In the genomic region with DNA sequence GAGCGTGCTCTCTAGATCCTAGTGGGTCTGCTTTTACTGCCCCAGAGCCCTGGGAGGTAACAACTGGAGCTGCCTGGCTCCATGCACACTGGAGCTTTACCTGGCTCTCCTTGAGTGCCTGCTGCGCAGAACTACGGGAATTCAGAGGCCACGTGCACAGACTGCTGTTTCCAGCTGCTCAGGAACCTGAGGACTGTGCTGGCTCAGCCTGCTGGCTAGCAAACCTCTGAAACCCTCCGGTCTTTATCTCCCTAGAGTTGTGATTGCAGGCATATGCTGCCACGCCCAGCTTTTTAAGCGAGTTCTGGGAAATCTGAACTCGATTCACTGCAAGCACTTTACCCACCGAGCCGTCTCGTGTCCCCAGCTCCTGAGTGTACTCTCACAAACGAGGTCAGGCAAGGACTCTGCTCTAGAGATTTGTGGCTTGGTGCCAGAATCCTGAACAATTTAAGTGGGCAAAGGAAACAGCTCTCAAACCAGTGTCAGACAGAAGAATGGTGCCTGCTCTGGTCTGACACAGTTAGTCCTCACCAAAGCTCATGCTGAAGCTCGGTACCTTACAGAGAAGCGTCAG, we compare ENCODE assay signal across 15 mouse cellular contexts. TPM values are rescaled to one million over a fixed set of nuclear protein-coding genes. Genes with fewer than 3 reads are reported as not detected.
A peak's percentile ranks its signal among the peaks of the same experiment; 100 is the strongest.
DNase-seq lines count a peak whose midpoint lies in the region; ATAC-seq and TF ChIP-seq lines count a peak whose summit lies in the region.
"Had no signal": no experiment of that assay in that cellular context is flagged by ENCODE, and none has a peak within 500 bp of the region (broad histone marks: within the 10 kb centered on the region; RNA-seq: fewer than 3 reads in every experiment).

No protein-coding gene starts in this region.

- TF ChIP-seq POLR2A in kidney, adult 2 months (IDR thresholded peaks at IDR 0.05; ENCODE audit: low read depth, low read length), result no peak

- 37% methylated on average over 14 of the region's 14 CpGs for WGBS in kidney, adult 2 months
- WGBS in kidney, embryonic 14.5 days, result 73% methylated on average over 14 of the region's 14 CpGs

- TF ChIP-seq CTCF in kidney, adult 2 months (conservative IDR thresholded peaks at IDR 0.05; ENCODE audit: insufficient read depth, insufficient read length, low read depth, low read length), result no peak

- DNase-seq in adrenal gland, postnatal 36 days, result peak; percentile 1 to 11
- no peak for DNase-seq in adrenal gland, adult 8-10 months
- DNase-seq in kidney, adult 2 months, result peak; percentile 3
- peak; percentile 50 to 55 for DNase-seq in heart, postnatal 10 days
- peak; percentile 51 for DNase-seq in lung, postnatal 14 days
- no peak for DNase-seq in spleen, adult 18-20 months
- DNase-seq: cerebellum, adult 18-20 months had no signal

- no peak overlapping the region for H3K27ac ChIP-seq in kidney, adult 2 months (ENCODE audit: insufficient read depth, low read depth, low read length)
- no peak overlapping the region for H3K27ac ChIP-seq in kidney, embryonic 14.5 days (ENCODE audit: low read depth, low read length)
- H3K27ac ChIP-seq: heart, embryonic 13.5 days had no signal

- intact Hi-C loops in heart, postnatal 10 days (cut with DNase I), result loop anchor here (5.0 kb wide), 1 partner anchor 54 kb away; no protein-coding TSS in a partner anchor

- H3K27me3 ChIP-seq in kidney, adult 2 months (replicated peaks; ENCODE audit: control insufficient read depth, insufficient read depth, low read length), result no peaks in the 10 kb centered on the region; the same call in 1 of the 2 replicates
- H3K27me3 ChIP-seq in kidney, embryonic 14.5 days (ENCODE audit: control insufficient read depth, insufficient read depth, low read length), result no peaks in the 10 kb centered on the region

- no peaks in the 10 kb centered on the region for H3K36me3 ChIP-seq in kidney, adult 2 months (ENCODE audit: control insufficient read depth, insufficient read depth, low read length)
- no peaks in the 10 kb centered on the region for H3K36me3 ChIP-seq in kidney, embryonic 14.5 days (ENCODE audit: control insufficient read depth, insufficient read depth, low read length)
- H3K36me3 ChIP-seq: G1E; heart, embryonic 13.5 days had no signal

- H3K9ac ChIP-seq in kidney, embryonic 14.5 days (ENCODE audit: low read depth, low read length), result no peak overlapping the region
- H3K9ac ChIP-seq: heart, embryonic 13.5 days had no signal

- ATAC-seq in kidney, embryonic 14.5 days (ENCODE audit: low FRiP score, low TSS enrichment), result no peak
- no peak for ATAC-seq in erythroblast, adult 5-6 weeks (replicated peaks; ENCODE audit: low FRiP score, poor library complexity, severe bottlenecking)
- ATAC-seq: forebrain, embryonic 14.5 days had no signal

- H3K4me3 ChIP-seq in kidney, adult 2 months (ENCODE audit: insufficient read depth, low read depth, low read length), result no peak overlapping the region
- no peak overlapping the region for H3K4me3 ChIP-seq in kidney, embryonic 14.5 days (ENCODE audit: low read length)
- H3K4me3 ChIP-seq: heart, embryonic 13.5 days had no signal

- no peaks in the 10 kb centered on the region for H3K9me3 ChIP-seq in kidney, embryonic 14.5 days (ENCODE audit: control insufficient read depth, low read length)
- H3K9me3 ChIP-seq: G1E; heart, embryonic 13.5 days had no signal

- no peaks in the 10 kb centered on the region for H3K4me1 ChIP-seq in kidney, adult 2 months (ENCODE audit: control insufficient read depth, insufficient read depth, low read length)
- no peaks in the 10 kb centered on the region for H3K4me1 ChIP-seq in kidney, embryonic 14.5 days (ENCODE audit: control insufficient read depth, insufficient read depth, low read length)

- no peak overlapping the region for H3K4me2 ChIP-seq in kidney, embryonic 14.5 days (replicated peaks; ENCODE audit: low read depth, low read length)
- H3K4me2 ChIP-seq: heart, embryonic 13.5 days had no signal

RNA-seq across cellular contexts. Expression of a gene that starts 10.7 kb away (rescaled TPM):
- not detected for total RNA-seq in adrenal gland, postnatal 36 days (2021)
- not detected for total RNA-seq in adrenal gland, adult 8-10 months (2022)
- not detected in 2 replicates for polyA plus RNA-seq in kidney, adult 2 months (2012; rRNA removed)
- not detected in 2 replicates for polyA plus RNA-seq in kidney, embryonic 14.5 days (2014; fragmentation: Nextera tagmentation; extraction: Ambion mirVana)
- not detected for total RNA-seq in heart, postnatal 10 days (2021)
- not detected in 2 replicates for total RNA-seq in erythroblast, adult 5-6 weeks (2015; ENCODE audit: low replicate concordance)
- total RNA-seq in erythroblast, adult 5-6 weeks (2017; ENCODE audit: low replicate concordance), result not detected in 2 replicates
- total RNA-seq: G1E; left cerebral cortex, postnatal 36 days had no signal
- polyA plus RNA-seq: forebrain, embryonic 14.5 days; G1E; heart, embryonic 13.5 days; liver, embryonic 16.5 days had no signal

RNA-seq across cellular contexts. Expression of a gene that starts 13.8 kb away (rescaled TPM):
- not detected for total RNA-seq in adrenal gland, postnatal 36 days (2021)
- total RNA-seq in adrenal gland, adult 8-10 months (2022), result not detected
- not detected in 2 replicates for polyA plus RNA-seq in kidney, adult 2 months (2012; rRNA removed)
- polyA plus RNA-seq in kidney, embryonic 14.5 days (2014; fragmentation: Nextera tagmentation; extraction: Ambion mirVana), result not detected in 2 replicates
- not detected for total RNA-seq in heart, postnatal 10 days (2021)
- total RNA-seq in erythroblast, adult 5-6 weeks (2015; ENCODE audit: low replicate concordance), result not detected in 2 replicates
- 3.3 TPM in 1 of 2 replicates, not detected in the other for total RNA-seq in erythroblast, adult 5-6 weeks (2017; ENCODE audit: low replicate concordance)
- total RNA-seq: G1E; left cerebral cortex, postnatal 36 days had no signal
- polyA plus RNA-seq: forebrain, embryonic 14.5 days; G1E; heart, embryonic 13.5 days; liver, embryonic 16.5 days had no signal

RNA-seq across cellular contexts. Expression of a gene that starts 17.1 kb away (rescaled TPM):
- not detected for total RNA-seq in adrenal gland, postnatal 36 days (2021)
- not detected for total RNA-seq in adrenal gland, adult 8-10 months (2022)
- polyA plus RNA-seq in kidney, adult 2 months (2012; rRNA removed), result not detected in 2 replicates
- polyA plus RNA-seq in kidney, embryonic 14.5 days (2014; fragmentation: Nextera tagmentation; extraction: Ambion mirVana), result not detected in 2 replicates
- total RNA-seq in heart, postnatal 10 days (2021), result not detected
- not detected in 2 replicates for total RNA-seq in erythroblast, adult 5-6 weeks (2015; ENCODE audit: low replicate concordance)
- not detected in 2 replicates for total RNA-seq in erythroblast, adult 5-6 weeks (2017; ENCODE audit: low replicate concordance)
- total RNA-seq: G1E; left cerebral cortex, postnatal 36 days had no signal
- polyA plus RNA-seq: forebrain, embryonic 14.5 days; G1E; heart, embryonic 13.5 days; liver, embryonic 16.5 days; testis, adult 2 months had no signal

RNA-seq across cellular contexts. Expression of a gene that starts 20.2 kb away (rescaled TPM):
- total RNA-seq in adrenal gland, postnatal 36 days (2021), result not detected
- total RNA-seq in adrenal gland, adult 8-10 months (2022), result not detected
- polyA plus RNA-seq in kidney, adult 2 months (2012; rRNA removed), result not detected in 2 replicates
- not detected in 2 replicates for polyA plus RNA-seq in kidney, embryonic 14.5 days (2014; fragmentation: Nextera tagmentation; extraction: Ambion mirVana)
- total RNA-seq in heart, postnatal 10 days (2021), result not detected
- not detected in 2 replicates for total RNA-seq in erythroblast, adult 5-6 weeks (2015; ENCODE audit: low replicate concordance)
- total RNA-seq in erythroblast, adult 5-6 weeks (2017; ENCODE audit: low replicate concordance), result not detected in 2 replicates
- total RNA-seq: G1E; left cerebral cortex, postnatal 36 days had no signal
- polyA plus RNA-seq: forebrain, embryonic 14.5 days; G1E; heart, embryonic 13.5 days; liver, embryonic 16.5 days; testis, adult 2 months had no signal

RNA-seq across cellular contexts. Expression of a gene that starts 23.3 kb away (rescaled TPM):
- not detected for total RNA-seq in adrenal gland, postnatal 36 days (2021)
- not detected for total RNA-seq in adrenal gland, adult 8-10 months (2022)
- polyA plus RNA-seq in kidney, adult 2 months (2012; rRNA removed), result not detected in 2 replicates
- polyA plus RNA-seq in kidney, embryonic 14.5 days (2014; fragmentation: Nextera tagmentation; extraction: Ambion mirVana), result not detected in 2 replicates
- total RNA-seq in heart, postnatal 10 days (2021), result not detected
- total RNA-seq in erythroblast, adult 5-6 weeks (2015; ENCODE audit: low replicate concordance), result not detected in 2 replicates
- total RNA-seq in erythroblast, adult 5-6 weeks (2017; ENCODE audit: low replicate concordance), result not detected in 2 replicates
- total RNA-seq: G1E; left cerebral cortex, postnatal 36 days had no signal
- polyA plus RNA-seq: forebrain, embryonic 14.5 days; G1E; heart, embryonic 13.5 days; liver, embryonic 16.5 days had no signal

Comparison
In these comparisons a context has a peak if more than half of its experiments do, and no peak if none do; other contexts are left out.
1. DNase-seq: peak in adrenal gland, postnatal 36 days (2 of 2), kidney, adult 2 months (single experiment), heart, postnatal 10 days (2 of 2) and lung, postnatal 14 days (single experiment); none in adrenal gland, adult 8-10 months (single experiment) and spleen, adult 18-20 months (0 of 2).